Mouse (Mus musculus) CD4-positive, CD25-positive, alpha-beta regulatory T cell, adult 2 months (primary cell): Measurements from ENCODE around the gene Adamts4.

Source experiments
- DNase-seq: peaks from one replicate; pipeline ENCODE4 v3.0.0-alpha.2; 2012; ENCODE audit warnings: low read depth, low spot score

Adamts4 gene

DNA sequence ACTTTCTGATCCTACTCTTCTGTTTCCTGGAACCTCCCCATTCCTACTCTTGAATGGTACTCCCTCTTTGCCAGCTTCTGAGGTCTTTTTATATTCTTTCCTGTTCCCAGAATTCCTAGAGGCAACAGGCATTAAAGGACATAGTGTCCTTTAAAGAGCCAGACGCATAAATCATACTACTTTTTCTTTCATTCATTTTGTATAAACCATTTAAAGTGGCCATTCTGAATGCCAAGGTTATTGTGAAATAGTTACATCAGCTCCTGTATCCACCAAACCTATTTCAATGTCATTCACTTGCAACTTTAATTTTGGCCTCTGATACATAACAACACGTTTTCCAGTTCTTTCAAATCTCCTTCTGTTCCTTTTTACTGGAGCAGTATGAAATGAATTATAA lies 59.1 kb downstream of the Adamts4 start:
- DNase-seq, result no peak
